Mouse (Mus musculus): ENCODE data around the gene Thrap3. TPM values are rescaled to one million over a fixed set of nuclear protein-coding genes. Genes with fewer than 3 reads are reported as not detected.
A peak's percentile ranks its signal among the peaks of the same experiment; 100 is the strongest.
"Not testable (repeated sequence)": the region's sequence is repeated elsewhere in the genome, so short reads cannot be mapped to it uniquely, and the experiment has no call there.

Gene Thrap3
- polyA plus RNA-seq, 1 experiment from 2014 or later = 210 TPM

- H3K36me3 ChIP-seq (ENCODE audit: insufficient read depth, low read length) = no peaks in the 10 kb centered on the region
- WGBS = 90% methylated on average over 10 of the region's 10 CpGs
- H3K4me3 ChIP-seq (ENCODE audit: low read length) = no peak overlapping the region
- no peak overlapping the region for H3K9ac ChIP-seq (replicated peaks; ENCODE audit: low read length)
- no peak overlapping the region for H3K27ac ChIP-seq (ENCODE audit: low read length)
- no peaks in the 10 kb centered on the region for H3K9me3 ChIP-seq (ENCODE audit: low read length)
- ATAC-seq (ENCODE audit: low FRiP score, low TSS enrichment) = no peak
- H3K27me3 ChIP-seq (ENCODE audit: insufficient read depth, low read length) = no peaks in the 10 kb centered on the region
- no peak overlapping the region for H3K4me2 ChIP-seq (replicated peaks; ENCODE audit: low read depth, low read length)
- H3K4me1 ChIP-seq (ENCODE audit: insufficient read depth, low read length) = no peaks in the 10 kb centered on the region
Observed at GRCm38 (mm10) chr4:126220045-126220444, 17.5 kb upstream of the Thrap3 start.

- not testable (repeated sequence) for H3K9me3 ChIP-seq (ENCODE audit: low read length); H3K4me3 ChIP-seq (ENCODE audit: low read length); H3K36me3 ChIP-seq (ENCODE audit: insufficient read depth, low read length); H3K27me3 ChIP-seq (ENCODE audit: insufficient read depth, low read length); H3K4me2 ChIP-seq (replicated peaks; ENCODE audit: low read depth, low read length); H3K4me1 ChIP-seq (ENCODE audit: insufficient read depth, low read length); H3K27ac ChIP-seq (ENCODE audit: low read length); ATAC-seq (ENCODE audit: low FRiP score, low TSS enrichment); H3K9ac ChIP-seq (replicated peaks; ENCODE audit: low read length)
- WGBS = 61% methylated on average over 3 of the region's 3 CpGs
Observed at GRCm38 (mm10) chr4:126219540-126219939, 17.0 kb upstream of the Thrap3 start.

GRCm38 (mm10) chr4:126217771-126218170 is 15.2 kb upstream of the Thrap3 start:
- no peak overlapping the region for H3K9ac ChIP-seq (replicated peaks; ENCODE audit: low read length)
- ATAC-seq (ENCODE audit: low FRiP score, low TSS enrichment) = no peak
- H3K27me3 ChIP-seq (ENCODE audit: insufficient read depth, low read length) = no peaks in the 10 kb centered on the region
- WGBS = 83% methylated on average over 6 of the region's 6 CpGs
- H3K9me3 ChIP-seq (ENCODE audit: low read length) = no peaks in the 10 kb centered on the region
- H3K27ac ChIP-seq (ENCODE audit: low read length) = no peak overlapping the region
- H3K4me2 ChIP-seq (replicated peaks; ENCODE audit: low read depth, low read length) = no peak overlapping the region
- no peaks in the 10 kb centered on the region for H3K36me3 ChIP-seq (ENCODE audit: insufficient read depth, low read length)
- no peak overlapping the region for H3K4me3 ChIP-seq (ENCODE audit: low read length)
- H3K4me1 ChIP-seq (ENCODE audit: insufficient read depth, low read length) = no peaks in the 10 kb centered on the region

- Histone ChIP-seq H3K4me2 (replicated peaks; ENCODE audit: low read depth, low read length) (no peak overlapping the region), H3K36me3 (ENCODE audit: insufficient read depth, low read length) (no peaks in the 10 kb centered on the region), H3K9ac (replicated peaks; ENCODE audit: low read length) (no peak overlapping the region), H3K27ac (ENCODE audit: low read length) (no peak overlapping the region), H3K9me3 (ENCODE audit: low read length) (no peaks in the 10 kb centered on the region), H3K4me3 (ENCODE audit: low read length) (no peak overlapping the region), H3K27me3 (ENCODE audit: insufficient read depth, low read length) (no peaks in the 10 kb centered on the region), H3K4me1 (ENCODE audit: insufficient read depth, low read length) (peaks cover 9% of the 10 kb centered on the region)
- WGBS = 72% methylated on average over 6 of the region's 6 CpGs
- no peak for ATAC-seq (ENCODE audit: low FRiP score, low TSS enrichment)
Observed at GRCm38 (mm10) chr4:126207081-126207480, 4.5 kb upstream of the Thrap3 start.

- no peaks in the 10 kb centered on the region for H3K27me3 ChIP-seq (ENCODE audit: insufficient read depth, low read length)
- no peak overlapping the region for H3K4me3 ChIP-seq (ENCODE audit: low read length)
- WGBS = 85% methylated on average over 1 of the region's 1 CpGs
- H3K9me3 ChIP-seq (ENCODE audit: low read length) = no peaks in the 10 kb centered on the region
- no peaks in the 10 kb centered on the region for H3K36me3 ChIP-seq (ENCODE audit: insufficient read depth, low read length)
- ATAC-seq (ENCODE audit: low FRiP score, low TSS enrichment) = no peak
- H3K27ac ChIP-seq (ENCODE audit: low read length) = no peak overlapping the region
- no peak overlapping the region for H3K9ac ChIP-seq (replicated peaks; ENCODE audit: low read length)
- H3K4me2 ChIP-seq (replicated peaks; ENCODE audit: low read depth, low read length) = no peak overlapping the region
- peaks cover 16% of the 10 kb centered on the region for H3K4me1 ChIP-seq (ENCODE audit: insufficient read depth, low read length)
Observed at GRCm38 (mm10) chr4:126205386-126205785, 2.8 kb upstream of the Thrap3 start.

- H3K27me3 ChIP-seq (ENCODE audit: insufficient read depth, low read length) = no peaks in the 10 kb centered on the region
- ATAC-seq (ENCODE audit: low FRiP score, low TSS enrichment) = no peak
- WGBS = 75% methylated on average over 12 of the region's 12 CpGs
- H3K36me3 ChIP-seq (ENCODE audit: insufficient read depth, low read length) = no peaks in the 10 kb centered on the region
- H3K4me3 ChIP-seq (ENCODE audit: low read length) = no peak overlapping the region
- H3K4me2 ChIP-seq (replicated peaks; ENCODE audit: low read depth, low read length) = no peak overlapping the region
- H3K27ac ChIP-seq (ENCODE audit: low read length) = no peak overlapping the region
- no peaks in the 10 kb centered on the region for H3K9me3 ChIP-seq (ENCODE audit: low read length)
- peaks cover 22% of the 10 kb centered on the region for H3K4me1 ChIP-seq (ENCODE audit: insufficient read depth, low read length)
- no peak overlapping the region for H3K9ac ChIP-seq (replicated peaks; ENCODE audit: low read length)
Observed at GRCm38 (mm10) chr4:126204661-126205230, 2.2 kb upstream of the Thrap3 start.

GRCm38 (mm10) chr4:126204016-126204415 is 1.5 kb upstream of the Thrap3 start:
- no peak overlapping the region for H3K4me3 ChIP-seq (ENCODE audit: low read length)
- no peak overlapping the region for H3K9ac ChIP-seq (replicated peaks; ENCODE audit: low read length)
- no peaks in the 10 kb centered on the region for H3K9me3 ChIP-seq (ENCODE audit: low read length)
- no peaks in the 10 kb centered on the region for H3K36me3 ChIP-seq (ENCODE audit: insufficient read depth, low read length)
- no peaks in the 10 kb centered on the region for H3K27me3 ChIP-seq (ENCODE audit: insufficient read depth, low read length)
- H3K4me1 ChIP-seq (ENCODE audit: insufficient read depth, low read length) = peaks cover 30% of the 10 kb centered on the region
- peak overlapping the region; percentile 97; the same call in 1 of the 2 replicates for H3K27ac ChIP-seq (ENCODE audit: low read length)
- H3K4me2 ChIP-seq (replicated peaks; ENCODE audit: low read depth, low read length) = no peak overlapping the region
- ATAC-seq (ENCODE audit: low FRiP score, low TSS enrichment) = no peak
- WGBS = 73% methylated on average over 8 of the region's 8 CpGs

GRCm38 (mm10) chr4:126203336-126203895 is 856 bp upstream of the Thrap3 start:
- Histone ChIP-seq H3K27me3 (ENCODE audit: insufficient read depth, low read length) (no peaks in the 10 kb centered on the region), H3K27ac (ENCODE audit: low read length) (peak overlapping the region; percentile 97), H3K36me3 (ENCODE audit: insufficient read depth, low read length) (no peaks in the 10 kb centered on the region), H3K4me1 (ENCODE audit: insufficient read depth, low read length) (peaks cover 36% of the 10 kb centered on the region), H3K9ac (replicated peaks; ENCODE audit: low read length) (peak overlapping the region; percentile 70), H3K9me3 (ENCODE audit: low read length) (no peaks in the 10 kb centered on the region), H3K4me2 (replicated peaks; ENCODE audit: low read depth, low read length) (peak overlapping the region; percentile 63), H3K4me3 (ENCODE audit: low read length) (peak overlapping the region; percentile 70)
- no peak for ATAC-seq (ENCODE audit: low FRiP score, low TSS enrichment)
- 69% methylated on average over 10 of the region's 10 CpGs for WGBS

- H3K9ac ChIP-seq (replicated peaks; ENCODE audit: low read length) = peak overlapping the region; percentile 91
- peak overlapping the region; percentile 62 for H3K4me2 ChIP-seq (replicated peaks; ENCODE audit: low read depth, low read length)
- H3K36me3 ChIP-seq (ENCODE audit: insufficient read depth, low read length) = no peaks in the 10 kb centered on the region
- under 1% methylated on average over 28 of the region's 28 CpGs for WGBS
- H3K4me1 ChIP-seq (ENCODE audit: insufficient read depth, low read length) = peaks cover 45% of the 10 kb centered on the region
- H3K9me3 ChIP-seq (ENCODE audit: low read length) = no peaks in the 10 kb centered on the region
- peak overlapping the region; percentile 99 for H3K27ac ChIP-seq (ENCODE audit: low read length)
- no peak for ATAC-seq (ENCODE audit: low FRiP score, low TSS enrichment)
- no peaks in the 10 kb centered on the region for H3K27me3 ChIP-seq (ENCODE audit: insufficient read depth, low read length)
- peak overlapping the region; percentile 70 for H3K4me3 ChIP-seq (ENCODE audit: low read length)
Observed at GRCm38 (mm10) chr4:126201514-126202302, 852 bp downstream of the Thrap3 start.

- Histone ChIP-seq H3K36me3 (ENCODE audit: insufficient read depth, low read length) (no peaks in the 10 kb centered on the region), H3K4me2 (replicated peaks; ENCODE audit: low read depth, low read length) (peak overlapping the region; percentile 62), H3K27ac (ENCODE audit: low read length) (no peak overlapping the region), H3K9ac (replicated peaks; ENCODE audit: low read length) (peak overlapping the region; percentile 91), H3K4me3 (ENCODE audit: low read length) (peak overlapping the region; percentile 70), H3K4me1 (ENCODE audit: insufficient read depth, low read length) (peaks cover 45% of the 10 kb centered on the region), H3K27me3 (ENCODE audit: insufficient read depth, low read length) (no peaks in the 10 kb centered on the region), H3K9me3 (ENCODE audit: low read length) (no peaks in the 10 kb centered on the region)
- WGBS = 46% methylated on average over 2 of the region's 2 CpGs
- ATAC-seq (ENCODE audit: low FRiP score, low TSS enrichment) = no peak
Observed at GRCm38 (mm10) chr4:126200656-126201055, 1.9 kb downstream of the Thrap3 start.

Measured in kidney, embryonic 16.5 days (tissue).